Mouse (Mus musculus): ENCODE data around the gene Gm20388. TPM values are rescaled to one million over a fixed set of nuclear protein-coding genes. Genes with fewer than 3 reads are reported as not detected.

Gm20388 gene
- polyA plus RNA-seq, 1 experiment from 2014 or later = not detected

DNA sequence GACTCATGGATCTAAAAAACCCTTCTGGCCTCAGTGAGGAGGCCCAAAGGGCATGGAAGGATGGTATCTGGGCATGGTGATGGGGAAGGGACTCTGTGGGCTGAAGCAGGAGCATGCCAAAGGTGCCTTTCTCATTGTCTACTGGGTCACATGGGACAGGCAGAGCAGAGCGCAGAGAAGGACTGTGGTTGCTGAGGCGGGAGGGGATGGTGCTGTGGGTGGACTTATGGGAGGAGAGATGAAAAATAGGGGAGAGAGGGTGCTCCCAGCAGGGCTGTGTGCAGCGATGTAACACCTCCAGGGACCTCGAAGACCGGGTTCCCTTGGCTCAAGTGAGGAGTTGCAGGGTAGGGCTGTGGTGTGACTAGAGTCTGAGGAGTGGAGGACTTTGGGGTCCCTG is 281.5 kb downstream of the Gm20388 start:
- no peaks in the 10 kb centered on the region for H3K9me3 ChIP-seq (ENCODE audit: control insufficient read depth)
- H3K9ac ChIP-seq (ENCODE audit: low read depth, low read length) = no peak overlapping the region
- no peak overlapping the region for H3K27ac ChIP-seq (ENCODE audit: low read depth, low read length)
- no peaks in the 10 kb centered on the region for H3K27me3 ChIP-seq (replicated peaks; ENCODE audit: control insufficient read depth, insufficient read depth, low read length)
- no peaks in the 10 kb centered on the region for H3K36me3 ChIP-seq (ENCODE audit: control insufficient read depth, insufficient read depth)
- no peaks in the 10 kb centered on the region for H3K4me1 ChIP-seq (replicated peaks; ENCODE audit: control insufficient read depth, insufficient read depth, low read length)
- no peak for TF ChIP-seq CTCF (IDR thresholded peaks at IDR 0.05; ENCODE audit: low read depth)
- WGBS = 97% methylated on average over 5 of the region's 5 CpGs
- ATAC-seq = no peak
- H3K4me2 ChIP-seq (replicated peaks; ENCODE audit: low read depth) = no peak overlapping the region
- no peak overlapping the region for H3K4me3 ChIP-seq (ENCODE audit: low read depth, low read length)

DNA sequence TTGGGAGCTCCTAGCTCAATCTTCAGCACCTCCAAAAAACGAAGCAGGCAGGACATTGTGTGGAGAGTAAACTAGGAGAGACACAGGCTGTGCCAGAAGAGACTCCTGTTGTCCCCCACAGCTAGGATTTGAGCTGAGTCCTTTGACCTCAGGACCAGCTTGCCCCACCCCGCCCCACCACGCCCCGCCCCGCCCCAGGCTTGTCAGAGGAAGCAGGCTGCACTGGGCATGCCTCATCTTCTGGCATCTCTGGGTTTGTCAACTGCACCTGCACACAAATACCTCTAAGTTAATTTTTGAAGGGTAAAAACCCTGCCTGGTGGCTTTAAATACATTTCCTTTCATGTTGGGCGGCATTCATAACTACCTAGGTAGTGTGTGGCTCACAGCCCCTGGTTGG is 290.7 kb downstream of the Gm20388 start:
- Histone ChIP-seq H3K4me3 (ENCODE audit: low read depth, low read length) (no peak overlapping the region), H3K9ac (ENCODE audit: low read depth, low read length) (no peak overlapping the region), H3K27ac (ENCODE audit: low read depth, low read length) (no peak overlapping the region), H3K4me2 (replicated peaks; ENCODE audit: low read depth) (no peak overlapping the region), H3K36me3 (ENCODE audit: control insufficient read depth, insufficient read depth) (no peaks in the 10 kb centered on the region), H3K4me1 (replicated peaks; ENCODE audit: control insufficient read depth, insufficient read depth, low read length) (no peaks in the 10 kb centered on the region; the same call in 1 of the 2 replicates), H3K27me3 (replicated peaks; ENCODE audit: control insufficient read depth, insufficient read depth, low read length) (no peaks in the 10 kb centered on the region), H3K9me3 (ENCODE audit: control insufficient read depth) (no peaks in the 10 kb centered on the region)
- TF ChIP-seq CTCF (IDR thresholded peaks at IDR 0.05; ENCODE audit: low read depth) = no peak
- no peak for ATAC-seq
- 71% methylated on average over 6 of the region's 6 CpGs for WGBS

DNA sequence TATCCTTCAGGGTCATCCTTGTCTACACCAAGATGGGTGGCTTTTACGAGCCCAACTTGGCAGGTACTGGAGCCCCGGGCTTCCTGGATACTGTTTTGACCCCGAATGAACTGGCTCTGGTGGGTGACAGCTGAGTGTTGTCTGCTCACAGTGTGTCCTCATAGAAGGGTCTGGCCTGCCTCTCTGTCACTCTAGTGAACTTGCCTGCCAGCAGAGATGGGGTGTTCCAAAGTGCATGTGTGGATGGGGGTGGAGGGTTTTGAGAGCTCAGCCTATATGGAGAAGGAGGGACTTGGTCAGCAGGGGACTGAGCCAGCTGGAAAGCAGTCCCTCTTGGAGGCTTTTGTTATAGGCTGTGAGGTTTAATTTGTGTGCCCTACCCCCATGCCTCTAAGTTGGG is 291.9 kb downstream of the Gm20388 start:
- no peak overlapping the region for H3K9ac ChIP-seq (ENCODE audit: low read depth, low read length)
- no peak overlapping the region for H3K27ac ChIP-seq (ENCODE audit: low read depth, low read length)
- H3K4me3 ChIP-seq (ENCODE audit: low read depth, low read length) = no peak overlapping the region
- no peak for ATAC-seq
- 60% methylated on average over 3 of the region's 3 CpGs for WGBS
- H3K27me3 ChIP-seq (replicated peaks; ENCODE audit: control insufficient read depth, insufficient read depth, low read length) = no peaks in the 10 kb centered on the region
- H3K36me3 ChIP-seq (ENCODE audit: control insufficient read depth, insufficient read depth) = no peaks in the 10 kb centered on the region
- no peaks in the 10 kb centered on the region; the same call in 1 of the 2 replicates for H3K4me1 ChIP-seq (replicated peaks; ENCODE audit: control insufficient read depth, insufficient read depth, low read length)
- no peaks in the 10 kb centered on the region for H3K9me3 ChIP-seq (ENCODE audit: control insufficient read depth)
- TF ChIP-seq CTCF (IDR thresholded peaks at IDR 0.05; ENCODE audit: low read depth) = no peak
- no peak overlapping the region for H3K4me2 ChIP-seq (replicated peaks; ENCODE audit: low read depth)

DNA sequence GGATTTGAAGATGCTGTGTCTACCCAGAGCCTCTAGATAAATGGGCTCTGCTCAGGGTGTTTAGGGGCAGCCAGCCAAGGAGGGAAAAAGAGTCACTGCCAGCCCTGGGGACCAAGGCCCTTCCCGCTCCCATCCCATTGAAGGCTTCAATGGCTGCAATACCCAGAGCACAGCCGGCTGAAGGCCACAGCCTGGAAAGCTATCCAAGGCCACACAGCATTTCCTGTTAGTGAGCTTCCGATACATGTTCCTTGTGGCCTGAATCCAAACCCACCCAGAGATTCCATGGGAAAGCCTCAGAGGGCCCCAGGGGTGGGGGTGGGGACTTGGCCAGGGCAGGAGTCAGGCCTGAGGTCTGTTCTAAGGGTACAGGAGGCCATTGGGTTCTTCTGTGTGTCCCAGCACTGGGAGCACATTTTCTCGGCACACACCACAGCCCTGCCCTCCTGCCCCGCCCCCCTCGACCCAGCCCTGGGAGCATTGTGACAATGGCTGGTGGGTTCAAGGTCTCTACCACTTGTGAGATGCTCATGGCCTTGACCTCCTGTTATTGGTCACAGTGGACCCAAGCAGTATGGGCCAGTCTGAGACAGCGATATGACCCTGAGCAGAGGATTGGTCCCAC is 294.2 kb downstream of the Gm20388 start:
- Histone ChIP-seq H3K27ac (ENCODE audit: low read depth, low read length) (0 out of 2 replicates have a peak overlapping the region, but pooled peaks have one; percentile 35), H3K9me3 (ENCODE audit: control insufficient read depth) (no peaks in the 10 kb centered on the region), H3K27me3 (replicated peaks; ENCODE audit: control insufficient read depth, insufficient read depth, low read length) (no peaks in the 10 kb centered on the region), H3K9ac (ENCODE audit: low read depth, low read length) (no peak overlapping the region), H3K4me3 (ENCODE audit: low read depth, low read length) (no peak overlapping the region), H3K4me2 (replicated peaks; ENCODE audit: low read depth) (no peak overlapping the region), H3K4me1 (replicated peaks; ENCODE audit: control insufficient read depth, insufficient read depth, low read length) (no peaks in the 10 kb centered on the region; the same call in 1 of the 2 replicates), H3K36me3 (ENCODE audit: control insufficient read depth, insufficient read depth) (no peaks in the 10 kb centered on the region)
- ATAC-seq = no peak
- TF ChIP-seq CTCF (IDR thresholded peaks at IDR 0.05; ENCODE audit: low read depth) = no peak
- 49% methylated on average over 7 of the region's 7 CpGs for WGBS

DNA sequence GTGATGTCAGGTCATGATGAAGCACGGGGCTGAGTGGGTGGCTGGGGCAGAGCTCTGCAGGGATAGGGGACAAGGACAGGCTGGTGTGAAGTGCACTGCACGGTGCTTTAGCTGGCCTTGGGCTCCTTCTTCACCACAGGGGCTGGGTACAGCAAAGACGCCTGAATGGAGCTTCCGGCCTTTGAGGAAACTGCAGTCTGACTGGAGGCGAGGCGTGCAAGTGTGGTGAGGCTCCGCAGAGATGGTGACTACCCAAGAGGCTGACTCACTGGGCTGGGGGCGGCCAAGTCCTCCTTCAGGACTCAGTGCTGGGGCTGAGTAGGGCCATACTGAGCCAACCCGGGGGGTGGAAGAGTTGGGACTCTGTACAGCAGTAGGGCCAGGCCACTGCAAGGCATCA is 295.3 kb downstream of the Gm20388 start:
- no peaks in the 10 kb centered on the region for H3K9me3 ChIP-seq (ENCODE audit: control insufficient read depth)
- WGBS = 88% methylated on average over 9 of the region's 9 CpGs
- H3K4me3 ChIP-seq (ENCODE audit: low read depth, low read length) = no peak overlapping the region
- H3K36me3 ChIP-seq (ENCODE audit: control insufficient read depth, insufficient read depth) = no peaks in the 10 kb centered on the region
- no peak overlapping the region for H3K9ac ChIP-seq (ENCODE audit: low read depth, low read length)
- no peaks in the 10 kb centered on the region for H3K27me3 ChIP-seq (replicated peaks; ENCODE audit: control insufficient read depth, insufficient read depth, low read length)
- ATAC-seq = no peak
- no peaks in the 10 kb centered on the region; the same call in 1 of the 2 replicates for H3K4me1 ChIP-seq (replicated peaks; ENCODE audit: control insufficient read depth, insufficient read depth, low read length)
- no peak overlapping the region for H3K4me2 ChIP-seq (replicated peaks; ENCODE audit: low read depth)
- no peak for TF ChIP-seq CTCF (IDR thresholded peaks at IDR 0.05; ENCODE audit: low read depth)
- no peak overlapping the region for H3K27ac ChIP-seq (ENCODE audit: low read depth, low read length)

DNA sequence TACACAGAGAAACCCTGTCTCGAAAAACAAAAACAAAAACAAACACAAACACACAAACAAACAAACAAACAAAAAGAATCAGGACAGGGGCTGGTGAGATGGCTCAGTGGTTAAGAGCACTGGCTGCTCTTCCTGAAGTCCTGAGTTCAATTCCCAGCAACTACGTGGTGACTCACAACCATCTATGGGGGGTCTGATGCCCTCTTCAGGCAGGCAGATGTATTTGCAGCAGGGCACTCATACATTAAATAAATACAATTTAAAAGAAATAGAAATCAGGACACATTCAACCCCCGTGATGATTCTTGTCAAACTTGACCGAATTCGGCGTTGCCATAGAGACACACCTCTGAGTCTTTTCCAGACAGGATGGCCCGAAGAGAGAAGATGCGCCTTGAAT is 296.7 kb downstream of the Gm20388 start:
- H3K9me3 ChIP-seq (ENCODE audit: control insufficient read depth) = no peaks in the 10 kb centered on the region
- no peaks in the 10 kb centered on the region for H3K36me3 ChIP-seq (ENCODE audit: control insufficient read depth, insufficient read depth)
- no peak overlapping the region for H3K4me3 ChIP-seq (ENCODE audit: low read depth, low read length)
- no peaks in the 10 kb centered on the region; the same call in 1 of the 2 replicates for H3K4me1 ChIP-seq (replicated peaks; ENCODE audit: control insufficient read depth, insufficient read depth, low read length)
- no peaks in the 10 kb centered on the region for H3K27me3 ChIP-seq (replicated peaks; ENCODE audit: control insufficient read depth, insufficient read depth, low read length)
- 88% methylated on average over 8 of the region's 8 CpGs for WGBS
- TF ChIP-seq CTCF (IDR thresholded peaks at IDR 0.05; ENCODE audit: low read depth) = peak; percentile 35
- no peak overlapping the region for H3K27ac ChIP-seq (ENCODE audit: low read depth, low read length)
- no peak for ATAC-seq
- H3K9ac ChIP-seq (ENCODE audit: low read depth, low read length) = no peak overlapping the region
- H3K4me2 ChIP-seq (replicated peaks; ENCODE audit: low read depth) = no peak overlapping the region
